Mouse (Mus musculus) midbrain, embryonic 11.5 days (tissue): ENCODE measurements around the gene Plekhg1. TPM values are rescaled to one million over a fixed set of nuclear protein-coding genes. Genes with fewer than 3 reads are reported as not detected.

Experiments used
- ATAC-seq: fragments of 200-750 bp; cut with Nextera tagmentation; 2 replicates; pipeline ENCODE4 v1.8.0; 2017; ENCODE audit warnings: moderate TSS enrichment, moderate library complexity; ENCODE audit not compliant: low FRiP score
- DNase-seq: peaks from one replicate; pipeline ENCODE4 v3.0.0; 2015; ENCODE audit warnings: low spot score; ENCODE audit errors: missing footprints
- H3K27ac ChIP-seq: fragments of 300-500 bp; sonication (generic); 2 replicates; pipeline ENCODE4 v1.5.1; 2014; ENCODE audit warnings: low read depth, low read length
- H3K27me3 ChIP-seq: fragments of 300-500 bp; sonication (generic); 2 replicates; pipeline ENCODE4 v1.6.1; 2014; ENCODE audit warnings: mild to moderate bottlenecking, low read length, moderate library complexity, mixed read lengths; ENCODE audit not compliant: control insufficient read depth, insufficient read depth
- H3K36me3 ChIP-seq: fragments of 300-500 bp; sonication (generic); 2 replicates; pipeline ENCODE4 v1.6.1; 2014; ENCODE audit warnings: mild to moderate bottlenecking, low read length, moderate library complexity, mixed read lengths; ENCODE audit not compliant: control insufficient read depth, insufficient read depth
- H3K4me1 ChIP-seq: fragments of 300-500 bp; sonication (generic); 2 replicates; pipeline ENCODE4 v1.6.1; 2014; ENCODE audit warnings: low read length; ENCODE audit not compliant: control insufficient read depth, insufficient read depth
- H3K4me2 ChIP-seq: fragments of 300-500 bp; sonication (generic); 2 replicates; pipeline ENCODE4 v1.6.1; 2014; ENCODE audit warnings: mild to moderate bottlenecking, moderate library complexity
- H3K4me3 ChIP-seq: fragments of 300-500 bp; sonication (generic); 2 replicates; pipeline ENCODE4 v1.5.1; 2014; ENCODE audit warnings: low read depth, low read length
- H3K9ac ChIP-seq: fragments of 300-500 bp; sonication (generic); 2 replicates; pipeline ENCODE4 v1.6.1; 2014; ENCODE audit warnings: low read length
- H3K9me3 ChIP-seq: fragments of 300-500 bp; sonication (generic); 2 replicates; pipeline ENCODE4 v1.6.1; 2016; ENCODE audit warnings: low read length; ENCODE audit not compliant: control insufficient read depth
- WGBS: fragments of 180-500 bp; shearing (Covaris S2); extraction: QIAGEN DNeasy Blood & Tissue Kit; methylation state at CpG from one replicate; pipeline ENCODE4 v1.1.7; 2014; 5-methylcytosine and 5-hydroxymethylcytosine counted together
- polyA plus RNA-seq: library from polyadenylated mRNA; unstranded; fragments of >200 nt; fragmentation: Nextera tagmentation; extraction: Ambion mirVana; gene quantifications from 2 replicates; pipeline ENCODE4 v1.2.1, GENCODE M21; 2014

Plekhg1 gene
- 16.4 and 16.8 TPM in 2 replicates for polyA plus RNA-seq

GRCm38 (mm10) chr10:3740148-3740503, at the start of gene Plekhg1:
TSS of gene Plekhg1 (plus strand) at chr10:3740364.
- ATAC-seq (peak; percentile 90), DNase-seq (peak; percentile 94)
- Histone ChIP-seq H3K27me3 (no peaks in the 10 kb centered on the region), H3K9ac (peak within 1 kb of the TSS; percentile 73), H3K4me1 (0 out of 2 replicates have a peak, but pooled peaks cover 2% of the 10 kb centered on the region), H3K27ac (peak within 1 kb of the TSS; percentile 63), H3K4me2 (peak within 1 kb of the TSS; percentile 99), H3K36me3 (no peaks in the 10 kb centered on the region), H3K4me3 (peak within 1 kb of the TSS; percentile 58), H3K9me3 (no peaks in the 10 kb centered on the region)
- WGBS = 0% methylated on average over 20 of the region's 29 CpGs

DNA sequence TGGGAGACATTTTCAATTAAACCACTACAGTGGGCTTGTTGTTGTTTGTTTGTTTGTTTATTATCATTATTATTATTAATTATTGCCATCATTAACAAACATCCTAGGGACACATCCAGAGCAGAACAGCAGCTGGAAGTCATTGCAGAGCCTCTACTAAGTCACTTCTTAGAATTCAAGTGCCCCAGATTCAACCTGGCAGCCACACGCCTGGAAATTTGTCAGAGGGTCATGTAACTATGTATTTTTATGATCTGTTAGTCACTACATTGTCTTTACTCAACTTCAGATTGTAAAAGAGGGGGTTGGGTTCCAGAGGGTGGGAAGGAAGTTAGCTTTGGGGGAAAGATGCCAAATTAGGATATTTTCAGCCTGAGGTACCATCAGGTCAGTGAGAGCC, 47.4 kb upstream of the Plekhg1 start:
- Histone ChIP-seq H3K9me3 (no peaks in the 10 kb centered on the region), H3K36me3 (no peaks in the 10 kb centered on the region), H3K4me2 (no peak overlapping the region), H3K9ac (no peak overlapping the region), H3K27me3 (no peaks in the 10 kb centered on the region), H3K4me1 (no peaks in the 10 kb centered on the region), H3K4me3 (no peak overlapping the region), H3K27ac (no peak overlapping the region)
- 77% methylated on average over 1 of the region's 1 CpGs for WGBS
- DNase-seq (no peak), ATAC-seq (no peak)

GRCm38 (mm10) chr10:3693699-3694280, 46.4 kb upstream of the Plekhg1 start:
- whole genome bisulfite sequencing = 75% methylated on average over 6 of the region's 6 CpGs
- no peak for ATAC-seq
- Histone ChIP-seq H3K4me2 (no peak overlapping the region), H3K9me3 (no peaks in the 10 kb centered on the region), H3K4me1 (no peaks in the 10 kb centered on the region), H3K4me3 (no peak overlapping the region), H3K9ac (no peak overlapping the region), H3K27me3 (no peaks in the 10 kb centered on the region), H3K27ac (no peak overlapping the region), H3K36me3 (no peaks in the 10 kb centered on the region)
- DNase-seq = no peak

DNA sequence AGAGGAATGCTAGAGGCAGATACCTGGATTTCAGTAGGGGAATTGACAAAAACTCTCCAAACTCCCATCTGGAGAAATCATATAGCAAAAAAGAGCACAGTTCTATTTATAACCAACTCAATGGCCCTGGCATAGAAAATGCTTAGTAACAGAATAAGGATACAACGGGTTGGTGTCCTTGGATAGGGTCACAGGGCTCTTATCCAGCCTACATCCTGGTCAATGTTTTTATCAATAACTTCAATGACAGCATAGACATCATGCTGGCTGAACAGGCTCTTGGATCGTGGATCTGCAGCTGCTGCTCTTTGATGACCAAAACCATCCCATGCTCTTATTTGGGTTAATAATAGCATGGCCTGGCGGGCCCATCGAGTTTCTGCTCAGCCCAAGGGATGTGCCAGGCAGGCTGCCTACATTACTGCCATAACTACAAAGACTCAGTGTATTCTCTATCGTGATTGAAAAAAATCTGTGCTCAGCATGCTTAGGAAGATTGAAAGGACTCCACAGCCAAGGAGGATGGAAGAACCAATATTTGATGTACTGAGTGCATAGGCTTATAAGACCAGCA, 44.7 kb upstream of the Plekhg1 start:
- Histone ChIP-seq H3K9me3 (no peaks in the 10 kb centered on the region), H3K9ac (no peak overlapping the region), H3K36me3 (no peaks in the 10 kb centered on the region), H3K27ac (no peak overlapping the region), H3K4me1 (no peaks in the 10 kb centered on the region), H3K27me3 (no peaks in the 10 kb centered on the region), H3K4me2 (no peak overlapping the region), H3K4me3 (no peak overlapping the region)
- DNase-seq (no peak), ATAC-seq (no peak)
- 91% methylated on average over 5 of the region's 5 CpGs for WGBS

- DNase-seq = no peak
Observed at GRCm38 (mm10) chr10:3696727-3697348, 43.3 kb upstream of the Plekhg1 start.

DNA sequence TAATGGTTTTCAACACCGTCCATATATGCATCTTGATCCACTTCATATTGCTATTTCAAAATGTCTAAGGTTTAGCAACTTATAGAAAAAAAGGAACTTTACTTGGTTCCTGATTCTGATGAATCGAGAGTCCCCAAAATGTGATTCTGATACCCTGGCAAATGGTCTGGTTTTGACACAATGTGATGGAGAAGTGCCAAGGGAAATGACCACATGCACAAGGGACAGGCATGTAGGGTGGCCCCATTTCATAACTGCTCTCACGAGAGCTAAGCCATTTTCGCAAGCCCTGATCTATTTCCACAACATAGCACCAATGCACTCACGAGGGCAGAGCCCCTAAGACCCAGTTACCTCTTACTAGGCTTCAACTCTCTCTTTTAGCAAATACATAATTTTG, 42.7 kb upstream of the Plekhg1 start:
- Histone ChIP-seq H3K4me3 (no peak overlapping the region), H3K9me3 (no peaks in the 10 kb centered on the region), H3K4me1 (no peaks in the 10 kb centered on the region), H3K27me3 (no peaks in the 10 kb centered on the region), H3K36me3 (no peaks in the 10 kb centered on the region), H3K27ac (no peak overlapping the region), H3K9ac (no peak overlapping the region), H3K4me2 (no peak overlapping the region)
- no peak for ATAC-seq
- 87% methylated on average over 5 of the region's 5 CpGs for WGBS
- DNase-seq = no peak

More at GRCm38 (mm10) chr10:3696727-3697348, 43.3 kb upstream of the Plekhg1 start:
- 87% methylated on average over 8 of the region's 8 CpGs for WGBS
- H3K9me3 ChIP-seq = no peaks in the 10 kb centered on the region
- H3K4me2 ChIP-seq = no peak overlapping the region
- no peaks in the 10 kb centered on the region for H3K27me3 ChIP-seq
- no peaks in the 10 kb centered on the region for H3K36me3 ChIP-seq
- H3K27ac ChIP-seq = no peak overlapping the region
- H3K4me3 ChIP-seq = no peak overlapping the region
- no peak for ATAC-seq
- H3K4me1 ChIP-seq = no peaks in the 10 kb centered on the region
- H3K9ac ChIP-seq = no peak overlapping the region

DNA sequence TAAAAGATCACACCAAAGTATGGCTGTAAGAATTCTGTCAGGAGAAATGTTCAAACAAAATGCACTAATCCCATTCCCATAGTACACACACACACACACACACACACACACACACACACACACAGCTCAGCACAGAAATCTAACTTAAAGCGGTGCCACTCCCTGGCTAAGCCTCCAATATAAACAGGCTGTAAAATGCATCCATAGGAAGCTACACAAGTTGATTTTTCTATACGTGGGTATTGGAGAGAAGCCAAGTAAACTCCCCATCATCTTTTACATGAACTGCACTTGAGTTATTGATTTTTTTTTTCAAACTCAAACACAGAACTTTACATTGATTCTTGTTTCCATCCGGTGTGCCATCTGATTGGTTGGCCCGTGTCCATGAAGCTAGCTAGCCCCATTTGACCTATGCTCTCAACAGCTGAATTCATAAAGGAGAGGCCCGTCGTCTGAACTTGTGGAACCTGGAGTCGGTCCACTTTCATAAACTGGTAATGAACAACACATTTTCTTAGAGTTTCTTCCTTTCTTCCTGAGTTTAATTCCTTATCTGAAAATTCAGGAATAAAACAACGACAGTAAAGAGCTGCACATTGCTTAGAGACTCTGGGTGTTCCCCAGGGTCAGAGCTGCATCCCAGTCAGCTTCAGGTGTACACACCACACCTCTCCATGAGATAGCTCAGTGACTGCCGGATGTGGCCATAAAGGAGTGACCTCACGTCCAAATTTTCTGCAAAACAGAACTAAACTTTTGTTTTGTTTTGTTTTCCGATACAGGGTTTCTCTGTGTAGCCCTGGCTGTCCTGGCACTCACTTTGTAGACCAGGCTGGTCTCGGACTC, 39.7 kb upstream of the Plekhg1 start:
- DNase-seq (no peak), ATAC-seq (no peak)
- Histone ChIP-seq H3K36me3 (no peaks in the 10 kb centered on the region), H3K27me3 (no peaks in the 10 kb centered on the region), H3K4me1 (no peaks in the 10 kb centered on the region), H3K9me3 (no peaks in the 10 kb centered on the region), H3K4me2 (no peak overlapping the region), H3K9ac (no peak overlapping the region), H3K4me3 (no peak overlapping the region), H3K27ac (no peak overlapping the region)
- 82% methylated on average over 12 of the region's 12 CpGs for WGBS

GRCm38 (mm10) chr10:3701832-3702231, 38.3 kb upstream of the Plekhg1 start:
- ATAC-seq (no peak), DNase-seq (no peak)
- no peak overlapping the region for H3K4me3 ChIP-seq
- no peaks in the 10 kb centered on the region for H3K27me3 ChIP-seq
- H3K36me3 ChIP-seq = no peaks in the 10 kb centered on the region
- no peak overlapping the region for H3K9ac ChIP-seq
- H3K27ac ChIP-seq = no peak overlapping the region
- 87% methylated on average over 4 of the region's 4 CpGs for WGBS
- no peaks in the 10 kb centered on the region for H3K4me1 ChIP-seq
- H3K4me2 ChIP-seq = no peak overlapping the region
- no peaks in the 10 kb centered on the region for H3K9me3 ChIP-seq

DNA sequence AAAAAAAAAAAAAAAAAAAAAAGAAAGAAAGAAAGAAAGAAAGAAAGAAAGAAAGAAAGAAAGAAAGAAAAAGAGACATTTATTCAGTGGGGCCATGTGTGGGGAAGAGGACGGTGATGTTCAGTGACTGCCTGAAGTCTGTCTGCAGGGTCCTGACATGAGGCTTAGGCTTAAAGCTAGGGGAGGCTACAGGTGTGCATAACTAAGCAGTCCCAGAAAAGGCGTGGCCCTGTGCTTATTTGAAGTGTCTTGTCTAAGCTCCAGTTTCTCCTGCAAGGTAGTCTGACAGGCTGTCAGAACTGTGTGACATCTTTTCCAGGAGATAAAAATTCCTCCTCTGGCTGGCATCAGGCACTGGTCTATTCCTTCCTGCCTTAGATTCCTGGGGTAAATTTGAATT, 37.6 kb upstream of the Plekhg1 start:
- ATAC-seq (no peak), DNase-seq (no peak)
- H3K36me3 ChIP-seq = no peaks in the 10 kb centered on the region
- no peak overlapping the region for H3K9ac ChIP-seq
- H3K27me3 ChIP-seq = no peaks in the 10 kb centered on the region
- no peaks in the 10 kb centered on the region for H3K4me1 ChIP-seq
- 80% methylated on average over 2 of the region's 2 CpGs for WGBS
- no peak overlapping the region for H3K27ac ChIP-seq
- H3K4me2 ChIP-seq = no peak overlapping the region
- H3K9me3 ChIP-seq = no peaks in the 10 kb centered on the region
- no peak overlapping the region for H3K4me3 ChIP-seq
